Mouse (Mus musculus) v-Abl transformed pro-B cells (cell line): ENCODE results near the gene Rrp8.

Experiments used
- in situ Hi-C, 2 experiments: fragments of 400-800 bp; cut with MboI; formaldehyde crosslinking; loops; one replicate each; pipeline ENCODE4 v1.15.1; 2025; ENCODE audit not compliant: unreplicated experiment in 2 of 2

Rrp8 gene

GRCm38 (mm10) chr7:105736911-105737521 is at the start of gene Rrp8:
TSS of gene Rrp8 (minus strand) at chr7:105737385.
- in situ Hi-C loops = loop anchor here (5.0 to 10.0 kb wide), 2 partner anchors 100 to 182 kb away; partner anchors contain the start of gene Smpd1 (in 2 of the 2)

- in situ Hi-C loops = no loop called here
Measured at GRCm38 (mm10) chr7:105786506-105787284, 49.5 kb upstream of the Rrp8 start.

- in situ Hi-C loops = no loop called here
Measured at GRCm38 (mm10) chr7:105784556-105784955, 47.4 kb upstream of the Rrp8 start.

- in situ Hi-C loops = no loop called here
Measured at GRCm38 (mm10) chr7:105783861-105784260, 46.7 kb upstream of the Rrp8 start.

GRCm38 (mm10) chr7:105778553-105779265 is 41.5 kb upstream of the Rrp8 start:
- in situ Hi-C loops = no loop called here

GRCm38 (mm10) chr7:105777797-105778552 is 40.8 kb upstream of the Rrp8 start:
- in situ Hi-C loops = no loop called here

GRCm38 (mm10) chr7:105777316-105777715 is 40.1 kb upstream of the Rrp8 start:
- in situ Hi-C loops = no loop called here

GRCm38 (mm10) chr7:105776026-105776425 is 38.8 kb upstream of the Rrp8 start:
- in situ Hi-C loops = no loop called here

- in situ Hi-C loops = no loop called here
Measured at GRCm38 (mm10) chr7:105774661-105775060, 37.5 kb upstream of the Rrp8 start.

GRCm38 (mm10) chr7:105773041-105773440 is 35.9 kb upstream of the Rrp8 start:
- in situ Hi-C loops = no loop called here

GRCm38 (mm10) chr7:105772331-105772730 is 35.1 kb upstream of the Rrp8 start:
- in situ Hi-C loops = no loop called here

- in situ Hi-C loops = no loop called here
Measured at GRCm38 (mm10) chr7:105769959-105770358, 32.8 kb upstream of the Rrp8 start.

- in situ Hi-C loops = no loop called here
Measured at GRCm38 (mm10) chr7:105767729-105768165, 30.6 kb upstream of the Rrp8 start.

GRCm38 (mm10) chr7:105764331-105764730 is 27.1 kb upstream of the Rrp8 start:
- in situ Hi-C loops = no loop called here

GRCm38 (mm10) chr7:105762517-105763270 is 25.5 kb upstream of the Rrp8 start:
- in situ Hi-C loops = no loop called here

GRCm38 (mm10) chr7:105761813-105762484 is 24.8 kb upstream of the Rrp8 start:
- in situ Hi-C loops = no loop called here

- in situ Hi-C loops = no loop called here
Measured at GRCm38 (mm10) chr7:105753281-105753680, 16.1 kb upstream of the Rrp8 start.

- in situ Hi-C loops = no loop called here
Measured at GRCm38 (mm10) chr7:105752716-105753115, 15.5 kb upstream of the Rrp8 start.
